Mouse (Mus musculus) MEL (cell line): ENCODE results near the gene Atp8a2. TPM values are rescaled to one million over a fixed set of nuclear protein-coding genes. Genes with fewer than 3 reads are reported as not detected.
"Not testable (repeated sequence)": the region's sequence is repeated elsewhere in the genome, so short reads cannot be mapped to it uniquely, and the experiment has no call there.

Experiments used
- DNase-seq: peaks from one replicate; pipeline ENCODE4 v3.0.0; 2011; ENCODE audit warnings: low read depth, low spot score
- H3K27ac ChIP-seq: 2 replicates; pipeline ENCODE4 v1.5.1; 2012; ENCODE audit warnings: low read depth, mild to moderate bottlenecking, control low read depth, low read length, moderate library complexity; ENCODE audit not compliant: control insufficient read depth
- H3K27me3 ChIP-seq, 2 experiments: fragments of 150-350 bp in 1 of 2; sonication (generic) in 1 of 2; 2 replicates each; pipeline ENCODE4 v1.6.1; 2012; ENCODE audit warnings: low read length in 2 of 2, mild to moderate bottlenecking in 2 of 2, improper control_type of control experiment in 1 of 2, moderate library complexity in 1 of 2; ENCODE audit not compliant: insufficient read depth in 2 of 2, control insufficient read depth in 1 of 2
- H3K36me3 ChIP-seq, 2 experiments: 2 replicates each; pipeline ENCODE4 v1.6.1; 2012 to 2014; ENCODE audit warnings: low read length in 2 of 2, improper control_type of control experiment in 1 of 2, inconsistent platforms in 1 of 2, mild to moderate bottlenecking in 1 of 2; ENCODE audit not compliant: insufficient read depth in 2 of 2, control insufficient read depth in 1 of 2
- H3K4me1 ChIP-seq, 2 experiments: fragments of 150-350 bp in 1 of 2; sonication (generic) in 1 of 2; 2 replicates each; pipeline ENCODE4 v1.6.1; 2012; ENCODE audit warnings: low read length in 2 of 2, improper control_type of control experiment in 1 of 2, mild to moderate bottlenecking in 1 of 2; ENCODE audit not compliant: insufficient read depth in 2 of 2, control insufficient read depth in 1 of 2
- H3K4me3 ChIP-seq, 2 experiments: fragments of 150-350 bp in 1 of 2; sonication (generic) in 1 of 2; 2 replicates each; pipeline ENCODE4 v1.5.1; 2012; ENCODE audit warnings: low read depth in 2 of 2, low read length in 2 of 2, mild to moderate bottlenecking in 2 of 2, moderate library complexity in 2 of 2, control low read depth in 1 of 2, improper control_type of control experiment in 1 of 2; ENCODE audit not compliant: control insufficient read depth in 1 of 2, insufficient read depth in 1 of 2
- H3K79me2 ChIP-seq: 2 replicates; pipeline ENCODE4 v1.6.1; 2012; ENCODE audit warnings: mild to moderate bottlenecking, low read length, moderate library complexity; ENCODE audit not compliant: control insufficient read depth, poor library complexity, insufficient read depth
- H3K9ac ChIP-seq: 2 replicates; pipeline ENCODE4 v1.6.1; 2012; ENCODE audit warnings: low read depth, mild to moderate bottlenecking, control low read depth, low read length, moderate library complexity; ENCODE audit not compliant: control insufficient read depth, poor library complexity, severe bottlenecking
- H3K9me3 ChIP-seq: fragments of 150-350 bp; sonication (generic); replicated peaks from 2 replicates; pipeline ENCODE4 v1.6.1; 2012; ENCODE audit warnings: mild to moderate bottlenecking, low read length, improper control_type of control experiment, moderate library complexity; ENCODE audit not compliant: insufficient read depth
- ETS1 ChIP-seq: IDR thresholded peaks from 2 replicates; pipeline ENCODE4 v1.6.1; 2012; ENCODE audit warnings: low read depth, mild to moderate bottlenecking, inconsistent platforms, low read length, improper control_type of control experiment, moderate library complexity
- MAZ ChIP-seq: IDR thresholded peaks from 2 replicates; pipeline ENCODE4 v1.6.1; 2012; ENCODE audit warnings: low read depth, mild to moderate bottlenecking, inconsistent platforms, low read length, improper control_type of control experiment
- MYB ChIP-seq: IDR thresholded peaks from 2 replicates; pipeline ENCODE4 v1.6.1; 2011; ENCODE audit warnings: mild to moderate bottlenecking, low read depth, low read length, improper control_type of control experiment
- NELFE ChIP-seq: IDR thresholded peaks from 2 replicates; pipeline ENCODE4 v1.6.1; 2011; ENCODE audit warnings: low read depth, low read length, improper control_type of control experiment
- POLR2AphosphoS2 ChIP-seq: IDR thresholded peaks from 2 replicates; pipeline ENCODE4 v1.6.1; 2011; ENCODE audit warnings: low read length, improper control_type of control experiment
- RCOR1 ChIP-seq: IDR thresholded peaks from 2 replicates; pipeline ENCODE4 v1.6.1; 2012; ENCODE audit warnings: low read depth, mild to moderate bottlenecking, inconsistent platforms, low read length, improper control_type of control experiment
- UBTF ChIP-seq: IDR thresholded peaks from 2 replicates; pipeline ENCODE4 v1.6.1; 2012; ENCODE audit warnings: low read depth, mild to moderate bottlenecking, inconsistent platforms, low read length, improper control_type of control experiment, moderate library complexity, borderline replicate concordance; ENCODE audit not compliant: insufficient read depth
- ZC3H11A ChIP-seq: IDR thresholded peaks from 2 replicates; pipeline ENCODE4 v1.6.1; 2012; ENCODE audit warnings: low read depth, mild to moderate bottlenecking, inconsistent platforms, low read length, improper control_type of control experiment
- ZKSCAN1 ChIP-seq: IDR thresholded peaks from 2 replicates; pipeline ENCODE4 v1.6.1; 2012; ENCODE audit warnings: low read depth, mild to moderate bottlenecking, inconsistent platforms, low read length, improper control_type of control experiment, moderate library complexity
- polyA plus RNA-seq, 2 experiments: library from polyadenylated mRNA; stranded (reverse) in 1 of 2; unstranded in 1 of 2; fragments of >175 nt in 1 of 2; fragments of >200 nt in 1 of 2; gene quantifications; 2 replicates each; pipeline versions ENCODE4 v1.2.1 to v1.2.4; 2012; ENCODE audit warnings: low replicate concordance in 2 of 2, low read depth in 1 of 2; ENCODE audit not compliant: insufficient read length in 2 of 2, insufficient read depth in 1 of 2, missing spikeins in 1 of 2
- total RNA-seq: library from RNA; depleted of rRNA; stranded (reverse); fragments of 300-350 nt; gene quantifications from 2 replicates; pipeline ENCODE4 v1.2.3, GENCODE M21; 2012

Gene Atp8a2
- total and polyA plus RNA-seq, 3 experiments = 0.29 to 0.39 TPM; not detected in 1

GRCm38 (mm10) chr14:59932355-59932754, 264.6 kb downstream of the Atp8a2 start:
- Histone ChIP-seq H3K9me3 (no peaks in the 10 kb centered on the region), H3K36me3 (no peaks in the 10 kb centered on the region)
- TF ChIP-seq POLR2AphosphoS2 (no peak), NELFE (no peak), UBTF (no peak), ETS1 (no peak), MAZ (no peak), ZKSCAN1 (no peak)
- TF ChIP-seq, all 39 proteins: peak for 0
- no peak for DNase-seq
- Histone ChIP-seq H3K27ac (no peak overlapping the region), H3K79me2 (no peaks in the 10 kb centered on the region), H3K4me3 (no peak overlapping the region), H3K4me1 (no peaks in the 10 kb centered on the region), H3K9ac (no peak overlapping the region), H3K27me3 (no peaks in the 10 kb centered on the region)

- Histone ChIP-seq H3K27me3 (no peaks in the 10 kb centered on the region), H3K9me3 (no peaks in the 10 kb centered on the region), H3K36me3 (no peaks in the 10 kb centered on the region), H3K4me3 (no peak overlapping the region), H3K9ac (no peak overlapping the region), H3K4me1 (no peaks in the 10 kb centered on the region), H3K79me2 (no peaks in the 10 kb centered on the region), H3K27ac (no peak overlapping the region)
- no peak for DNase-seq
- no peak for TF ChIP-seq RCOR1
- no peak for TF ChIP-seq POLR2AphosphoS2
- TF ChIP-seq MYB = no peak
- TF ChIP-seq ZC3H11A = no peak
These were observed 265.4 kb downstream of the Atp8a2 start for GRCm38 (mm10) chr14:59931412-59932058.

- not testable (repeated sequence) for H3K36me3 ChIP-seq, H3K27me3 ChIP-seq, DNase-seq, H3K79me2 ChIP-seq, H3K4me1 ChIP-seq, H3K9me3 ChIP-seq, H3K27ac ChIP-seq, H3K9ac ChIP-seq, H3K4me3 ChIP-seq
These were observed 267.8 kb downstream of the Atp8a2 start for GRCm38 (mm10) chr14:59929190-59929589.
